Mouse (Mus musculus) kidney, embryonic 15.5 days (tissue): ENCODE data around the gene Thada. TPM values are rescaled to one million over a fixed set of nuclear protein-coding genes. Genes with fewer than 3 reads are reported as not detected.
A peak's percentile ranks its signal among the peaks of the same experiment; 100 is the strongest.
"Not testable (repeated sequence)": the region's sequence is repeated elsewhere in the genome, so short reads cannot be mapped to it uniquely, and the experiment has no call there.

ENCODE experiments used
- ATAC-seq: fragments of 200-750 bp; cut with Nextera tagmentation; replicated peaks from 2 replicates; pipeline ENCODE4 v1.8.0; 2017; ENCODE audit warnings: moderate TSS enrichment; ENCODE audit not compliant: low FRiP score
- H3K27ac ChIP-seq: fragments of 300-500 bp; sonication (generic); 2 replicates; pipeline ENCODE4 v1.5.1; 2015; ENCODE audit warnings: mild to moderate bottlenecking, inconsistent platforms
- H3K27me3 ChIP-seq: fragments of 300-500 bp; sonication (generic); 2 replicates; pipeline ENCODE4 v1.6.1; 2015; ENCODE audit warnings: inconsistent platforms
- H3K36me3 ChIP-seq: fragments of 300-500 bp; sonication (generic); 2 replicates; pipeline ENCODE4 v1.6.1; 2015; ENCODE audit warnings: inconsistent platforms
- H3K4me1 ChIP-seq: fragments of 300-500 bp; sonication (generic); 2 replicates; pipeline ENCODE4 v1.6.1; 2015; ENCODE audit warnings: inconsistent platforms
- H3K4me2 ChIP-seq: fragments of 300-500 bp; sonication (generic); 2 replicates; pipeline ENCODE4 v1.6.1; 2015; ENCODE audit warnings: moderate library complexity, mild to moderate bottlenecking, inconsistent platforms
- H3K4me3 ChIP-seq: fragments of 300-500 bp; sonication (generic); replicated peaks from 2 replicates; pipeline ENCODE4 v1.5.1; 2015; ENCODE audit warnings: mild to moderate bottlenecking, inconsistent platforms
- H3K9ac ChIP-seq: fragments of 300-500 bp; sonication (generic); 2 replicates; pipeline ENCODE4 v1.6.1; 2015; ENCODE audit warnings: mild to moderate bottlenecking, inconsistent platforms
- H3K9me3 ChIP-seq: fragments of 300-500 bp; sonication (generic); replicated peaks from 2 replicates; pipeline ENCODE4 v1.6.1; 2016; ENCODE audit warnings: inconsistent platforms
- WGBS: fragments of 180-500 bp; shearing (Covaris S2); methylation state at CpG from one replicate; pipeline ENCODE4 v1.1.7; 2015; ENCODE audit warnings: mixed read lengths; 5-methylcytosine and 5-hydroxymethylcytosine counted together
- polyA plus RNA-seq: library from polyadenylated mRNA; unstranded; fragments of >200 nt; fragmentation: Nextera tagmentation; extraction: Ambion mirVana; gene quantifications from 2 replicates; pipeline ENCODE4 v1.2.1, GENCODE M21; 2015

The Thada gene
- polyA plus RNA-seq, 1 experiment from 2014 or later, result 10.4 TPM

GRCm38 (mm10) chr17:84236781-84237557, 229.0 kb downstream of the Thada start:
- H3K27ac ChIP-seq, result peak overlapping the region; percentile 54
- ATAC-seq, result no peak
- peaks cover 5% of the 10 kb centered on the region; the same call in 1 of the 2 replicates for H3K36me3 ChIP-seq
- H3K4me3 ChIP-seq, result no peak overlapping the region
- no peaks in the 10 kb centered on the region for H3K27me3 ChIP-seq
- H3K4me2 ChIP-seq, result no peak overlapping the region
- no peaks in the 10 kb centered on the region for H3K4me1 ChIP-seq
- no peak overlapping the region for H3K9ac ChIP-seq
- 78% methylated on average over 7 of the region's 7 CpGs for WGBS
- H3K9me3 ChIP-seq, result no peaks in the 10 kb centered on the region

- Histone ChIP-seq H3K9ac (no peak overlapping the region), H3K4me1 (no peaks in the 10 kb centered on the region), H3K4me3 (no peak overlapping the region), H3K27me3 (no peaks in the 10 kb centered on the region), H3K36me3 (peaks cover 9% of the 10 kb centered on the region), H3K9me3 (no peaks in the 10 kb centered on the region), H3K4me2 (no peak overlapping the region), H3K27ac (peak overlapping the region; percentile 7; the same call in 1 of the 2 replicates)
- no peak for ATAC-seq
- WGBS, result 84% methylated on average over 4 of the region's 4 CpGs
Observed at GRCm38 (mm10) chr17:84235399-84235928, 230.5 kb downstream of the Thada start.

DNA sequence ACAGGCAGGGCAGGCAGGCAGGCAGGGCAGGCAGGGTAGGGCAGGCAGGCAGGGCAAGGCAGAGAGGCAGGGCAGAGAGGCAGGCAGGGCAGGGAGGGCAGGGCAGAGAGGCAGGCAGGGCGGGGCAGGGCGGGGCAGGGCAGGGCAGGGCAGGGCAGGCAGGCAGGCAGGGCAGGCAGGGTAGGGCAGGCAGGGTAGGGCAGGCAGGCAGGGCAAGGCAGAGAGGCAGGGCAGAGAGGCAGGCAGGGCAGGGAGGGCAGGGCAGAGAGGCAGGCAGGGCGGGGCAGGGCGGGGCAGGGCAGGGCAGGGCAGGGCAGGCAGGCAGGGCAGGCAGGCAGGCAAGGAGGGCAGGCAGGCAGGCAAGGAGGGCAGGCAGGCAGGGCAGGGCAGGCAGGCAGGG, 231.2 kb downstream of the Thada start:
- WGBS, result 100% methylated on average over 2 of the region's 4 CpGs
- not testable (repeated sequence) for H3K9ac ChIP-seq, ATAC-seq, H3K4me3 ChIP-seq, H3K27me3 ChIP-seq, H3K4me2 ChIP-seq, H3K9me3 ChIP-seq, H3K27ac ChIP-seq, H3K4me1 ChIP-seq
- peaks cover 14% of the 10 kb centered on the region for H3K36me3 ChIP-seq

DNA sequence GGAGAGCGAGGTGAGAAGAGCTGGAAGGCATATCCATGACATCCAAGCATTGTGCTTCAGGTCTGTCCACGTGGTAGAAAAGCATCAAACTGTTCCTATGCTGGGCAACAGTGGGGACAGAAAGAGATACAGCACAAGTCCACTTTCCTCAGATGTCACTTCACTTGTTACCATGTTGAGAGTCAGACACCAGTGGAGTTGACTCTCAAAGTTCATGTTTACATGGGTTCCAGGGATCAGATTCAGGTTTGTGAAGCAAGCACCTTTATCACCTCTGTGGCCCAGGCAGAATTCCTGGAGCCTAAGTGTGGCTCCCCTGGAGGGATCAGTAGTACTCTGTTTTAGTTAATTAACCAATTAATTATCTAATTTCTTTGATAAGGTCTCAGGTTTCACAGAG, 232.2 kb downstream of the Thada start:
- Histone ChIP-seq H3K27ac (no peak overlapping the region), H3K36me3 (peaks cover 22% of the 10 kb centered on the region), H3K4me3 (no peak overlapping the region), H3K4me2 (no peak overlapping the region), H3K4me1 (no peaks in the 10 kb centered on the region), H3K9ac (no peak overlapping the region), H3K27me3 (no peaks in the 10 kb centered on the region), H3K9me3 (no peaks in the 10 kb centered on the region)
- ATAC-seq, result no peak
- WGBS, result 97% methylated on average over 2 of the region's 2 CpGs

DNA sequence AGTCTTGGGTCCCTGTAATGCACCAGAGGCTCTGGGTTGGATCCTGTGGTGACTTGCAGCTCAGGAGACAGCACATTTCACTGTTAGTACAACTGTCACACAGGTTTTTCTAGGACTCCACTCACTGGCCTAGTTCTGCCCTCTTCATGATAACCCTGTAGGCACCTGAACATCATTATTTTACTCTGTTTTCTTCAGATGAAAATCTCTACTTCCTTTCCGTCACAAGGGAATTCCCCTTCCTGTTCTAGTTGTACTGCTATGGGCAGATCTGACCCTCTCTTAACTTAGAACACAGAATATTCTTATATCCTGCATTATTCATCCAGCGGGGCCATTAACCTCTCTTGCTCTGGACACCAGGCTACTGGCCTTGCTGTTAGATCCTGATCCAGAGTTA, 234.6 kb downstream of the Thada start:
- Histone ChIP-seq H3K4me3 (no peak overlapping the region), H3K9ac (no peak overlapping the region), H3K4me1 (peaks cover 9% of the 10 kb centered on the region), H3K27ac (no peak overlapping the region), H3K4me2 (no peak overlapping the region), H3K9me3 (no peaks in the 10 kb centered on the region), H3K36me3 (peaks cover 38% of the 10 kb centered on the region), H3K27me3 (no peaks in the 10 kb centered on the region)
- ATAC-seq, result no peak
- WGBS, result 79% methylated on average over 2 of the region's 2 CpGs

DNA sequence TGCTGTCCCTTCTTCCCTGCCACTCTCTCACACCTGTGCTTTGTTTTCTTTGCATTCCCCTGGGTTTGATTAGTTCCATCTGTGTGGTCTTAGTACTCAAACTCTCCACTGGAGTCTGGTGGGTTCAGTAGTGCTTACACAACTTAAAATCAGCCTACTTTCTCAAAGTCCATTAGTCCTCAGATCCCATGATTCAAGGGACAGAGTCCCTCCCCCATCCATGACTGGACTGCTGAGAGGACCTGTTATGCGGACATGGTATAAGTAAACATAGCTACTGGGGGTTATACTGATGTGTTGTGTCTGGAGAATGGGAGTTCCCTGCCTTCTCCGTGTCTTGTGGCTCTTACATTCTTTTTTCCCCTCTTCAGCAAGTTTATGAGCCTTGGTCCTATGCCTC, 237.8 kb downstream of the Thada start:
- Histone ChIP-seq H3K4me3 (no peak overlapping the region), H3K27ac (no peak overlapping the region), H3K4me2 (no peak overlapping the region), H3K36me3 (peaks cover 50% of the 10 kb centered on the region), H3K9ac (no peak overlapping the region), H3K27me3 (no peaks in the 10 kb centered on the region), H3K4me1 (peaks cover 30% of the 10 kb centered on the region), H3K9me3 (no peaks in the 10 kb centered on the region)
- no peak for ATAC-seq
- WGBS, result 61% methylated on average over 2 of the region's 2 CpGs

GRCm38 (mm10) chr17:84226681-84227080, 239.3 kb downstream of the Thada start:
- 73% methylated on average over 6 of the region's 6 CpGs for WGBS
- H3K9me3 ChIP-seq, result no peaks in the 10 kb centered on the region
- H3K36me3 ChIP-seq, result peaks cover 55% of the 10 kb centered on the region
- no peak for ATAC-seq
- no peak overlapping the region for H3K9ac ChIP-seq
- H3K4me2 ChIP-seq, result no peak overlapping the region
- H3K4me1 ChIP-seq, result peaks cover 32% of the 10 kb centered on the region
- H3K27ac ChIP-seq, result no peak overlapping the region
- no peaks in the 10 kb centered on the region for H3K27me3 ChIP-seq
- no peak overlapping the region for H3K4me3 ChIP-seq

DNA sequence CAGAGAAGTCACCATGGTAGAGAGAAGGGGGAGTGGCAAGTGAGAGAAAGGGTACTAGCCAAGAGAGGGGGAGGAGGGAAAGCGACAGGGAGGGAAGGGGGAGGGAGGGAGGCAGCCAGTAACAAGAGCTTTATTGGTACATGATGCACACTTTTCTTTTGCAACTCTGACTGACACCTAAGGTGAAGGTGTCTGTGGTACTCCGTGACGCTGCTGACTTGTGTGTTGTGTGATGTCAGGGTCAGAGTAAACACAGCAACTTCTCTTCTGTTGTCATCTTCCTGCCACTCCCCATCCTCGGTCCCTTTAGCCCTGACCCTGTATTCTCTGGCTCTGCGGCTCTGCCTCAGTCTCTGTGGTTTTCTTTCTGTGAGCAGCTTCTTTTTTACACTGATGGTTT, 239.8 kb downstream of the Thada start:
- no peak for ATAC-seq

DNA sequence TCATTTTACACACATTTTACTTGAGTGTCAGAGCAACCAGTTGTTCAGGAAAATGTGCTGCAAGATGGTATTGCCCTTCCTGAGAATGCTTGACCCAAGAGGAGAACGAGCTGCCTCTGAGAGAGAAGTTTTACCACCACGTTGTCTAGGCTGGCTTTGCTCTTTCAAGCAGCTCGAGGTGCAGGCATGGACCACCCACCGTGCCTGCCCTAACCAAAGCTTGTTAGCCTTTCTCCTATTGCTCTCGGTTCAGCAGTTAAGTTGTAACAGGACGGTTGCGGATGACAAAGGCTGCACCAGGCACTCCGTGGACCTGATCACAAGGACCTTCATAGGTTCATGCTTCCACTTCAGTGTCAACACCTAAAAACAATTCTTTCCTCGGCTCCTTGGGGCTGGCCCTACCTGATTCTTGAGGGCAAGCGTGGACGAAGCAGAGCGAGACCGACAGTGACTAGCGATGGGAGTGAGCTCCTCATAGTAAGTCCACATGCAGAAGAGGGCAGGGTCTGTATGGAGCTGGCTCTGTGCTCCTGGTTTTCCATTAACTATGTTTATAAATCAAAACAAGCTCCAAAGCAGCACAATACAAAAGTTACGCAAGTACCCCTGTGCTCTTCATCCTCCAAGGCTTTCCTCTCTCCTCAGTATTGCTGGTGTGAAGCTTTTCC, 241.7 kb downstream of the Thada start:
- Histone ChIP-seq H3K4me2 (no peak overlapping the region), H3K27me3 (no peaks in the 10 kb centered on the region), H3K9me3 (no peaks in the 10 kb centered on the region), H3K4me3 (no peak overlapping the region), H3K36me3 (peaks cover 68% of the 10 kb centered on the region), H3K9ac (no peak overlapping the region), H3K27ac (peak overlapping the region; percentile 63), H3K4me1 (peaks cover 32% of the 10 kb centered on the region)
- ATAC-seq, result peak; percentile 64; the same call in 1 of the 2 replicates
- 42% methylated on average over 15 of the region's 15 CpGs for whole genome bisulfite sequencing

More for the DNA sequence above, 239.8 kb downstream of the Thada start:
- H3K4me3 ChIP-seq, result no peak overlapping the region
- H3K9ac ChIP-seq, result no peak overlapping the region
- peaks cover 32% of the 10 kb centered on the region for H3K4me1 ChIP-seq
- 31% methylated on average over 5 of the region's 5 CpGs for WGBS
- H3K27me3 ChIP-seq, result no peaks in the 10 kb centered on the region
- no peaks in the 10 kb centered on the region for H3K9me3 ChIP-seq
- H3K27ac ChIP-seq, result peak overlapping the region; percentile 27; the same call in 1 of the 2 replicates
- no peak overlapping the region for H3K4me2 ChIP-seq
- peaks cover 59% of the 10 kb centered on the region for H3K36me3 ChIP-seq

DNA sequence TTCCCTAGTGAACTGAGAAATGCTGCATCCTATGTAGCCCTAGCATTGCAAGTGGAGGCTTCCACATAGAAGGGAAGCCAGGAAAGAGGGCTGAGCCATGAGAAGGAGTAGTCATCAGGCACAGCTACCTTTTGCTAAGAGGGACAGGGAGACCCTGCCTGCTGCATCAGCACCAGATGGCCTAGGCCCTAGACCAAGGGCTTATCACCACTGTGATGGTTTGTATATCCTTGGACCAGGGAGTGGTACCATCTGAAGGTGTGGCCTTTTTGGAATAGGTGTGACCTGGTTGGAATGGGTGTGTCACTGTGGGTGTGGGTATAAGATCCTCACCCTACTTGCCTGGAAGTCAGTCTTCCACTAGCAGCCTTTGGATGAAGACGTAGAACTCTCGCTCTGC, 247.2 kb downstream of the Thada start:
- WGBS, result 100% methylated on average over 2 of the region's 2 CpGs
- H3K9me3 ChIP-seq, H3K27me3 ChIP-seq, H3K4me2 ChIP-seq, H3K9ac ChIP-seq, ATAC-seq, H3K27ac ChIP-seq, H3K4me3 ChIP-seq: not testable (repeated sequence)
- Histone ChIP-seq H3K4me1 (peaks cover 23% of the 10 kb centered on the region), H3K36me3 (peaks cover 42% of the 10 kb centered on the region)

DNA sequence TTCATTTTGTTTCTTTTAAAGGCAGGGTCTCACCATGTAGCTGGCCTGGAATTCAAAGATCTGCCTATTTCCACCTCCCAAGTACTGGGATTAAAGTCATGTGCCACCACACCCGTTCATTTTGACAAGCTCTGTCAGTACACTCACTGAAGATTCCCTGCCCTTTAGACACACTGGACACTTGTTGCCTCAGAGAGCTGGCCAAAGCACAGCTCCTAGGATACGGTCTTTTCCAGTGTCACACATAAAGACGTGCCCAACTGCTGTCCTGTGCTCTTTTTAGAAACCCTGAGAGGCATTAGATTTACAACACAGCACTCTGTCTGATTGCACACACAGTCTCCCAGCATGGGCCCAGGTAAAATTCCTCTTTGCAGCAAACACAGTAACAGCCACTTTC, 248.3 kb downstream of the Thada start:
- Histone ChIP-seq H3K4me3 (no peak overlapping the region), H3K36me3 (peaks cover 40% of the 10 kb centered on the region), H3K4me1 (peaks cover 21% of the 10 kb centered on the region), H3K9ac (no peak overlapping the region), H3K9me3 (no peaks in the 10 kb centered on the region), H3K4me2 (no peak overlapping the region), H3K27me3 (no peaks in the 10 kb centered on the region), H3K27ac (no peak overlapping the region)
- 69% methylated on average over 3 of the region's 3 CpGs for WGBS
- ATAC-seq, result no peak

DNA sequence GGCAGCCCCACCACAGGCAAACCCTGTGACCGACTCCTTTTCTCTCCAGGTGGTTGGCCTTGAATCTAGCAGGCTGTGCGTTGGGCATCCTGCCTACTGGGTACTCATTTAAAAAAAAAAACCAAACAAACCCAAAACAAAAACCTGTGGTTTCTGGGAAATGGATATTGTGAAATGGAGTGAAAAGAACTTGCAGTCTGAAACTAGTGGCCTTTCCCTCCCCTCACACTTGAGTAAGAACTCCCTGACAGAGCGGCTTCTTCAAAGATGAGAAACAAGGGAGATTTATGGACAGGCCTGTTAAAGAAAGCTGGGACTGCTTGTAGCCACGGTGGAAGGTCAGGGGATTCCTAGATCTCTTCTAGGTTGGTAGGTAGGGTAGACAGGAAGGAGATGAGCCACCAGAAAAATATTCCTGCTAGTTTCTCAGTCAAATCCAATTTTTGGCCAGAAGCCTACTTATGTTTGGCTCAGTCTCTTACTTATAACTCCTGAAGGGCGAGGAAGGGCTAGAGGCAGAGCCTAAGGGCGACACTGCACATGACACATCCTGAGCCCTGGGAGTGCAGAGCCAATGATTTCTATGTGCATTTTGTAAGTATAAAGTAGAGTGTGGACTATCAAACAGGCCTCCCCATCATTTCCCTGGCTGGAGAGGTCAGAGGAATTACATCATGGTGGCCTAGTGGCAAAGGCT, 250.6 kb downstream of the Thada start:
- Histone ChIP-seq H3K4me2 (no peak overlapping the region), H3K27me3 (no peaks in the 10 kb centered on the region), H3K36me3 (peaks cover 34% of the 10 kb centered on the region), H3K27ac (peak overlapping the region; percentile 79), H3K4me3 (no peak overlapping the region), H3K4me1 (peaks cover 23% of the 10 kb centered on the region), H3K9ac (no peak overlapping the region), H3K9me3 (no peaks in the 10 kb centered on the region)
- WGBS, result 51% methylated on average over 6 of the region's 6 CpGs
- ATAC-seq, result no peak; the same call in 1 of the 2 replicates
